Mouse (Mus musculus) small intestine, adult 2 months (tissue): Measurements from ENCODE around the gene Negr1. TPM values are rescaled to one million over a fixed set of nuclear protein-coding genes. Genes with fewer than 3 reads are reported as not detected.

Experiments used
- H3K27ac ChIP-seq: fragments of 200-500 bp; 2 replicates; pipeline ENCODE4 v1.5.1; 2012; ENCODE audit warnings: low read depth, low read length, control low read depth, inconsistent platforms; ENCODE audit not compliant: insufficient read depth
- H3K27me3 ChIP-seq: fragments of 200-500 bp; 2 replicates; pipeline ENCODE4 v1.6.1; 2012; ENCODE audit warnings: mild to moderate bottlenecking, moderate library complexity, low read length, inconsistent platforms; ENCODE audit not compliant: control insufficient read depth, insufficient read depth
- H3K36me3 ChIP-seq: fragments of 200-500 bp; 2 replicates; pipeline ENCODE4 v1.6.1; 2012; ENCODE audit warnings: mild to moderate bottlenecking, low read length, control low read depth, inconsistent platforms; ENCODE audit not compliant: control insufficient read depth, insufficient read depth
- H3K4me1 ChIP-seq: fragments of 200-500 bp; 2 replicates; pipeline ENCODE4 v1.6.1; 2012; ENCODE audit warnings: low read length, inconsistent platforms, mixed read lengths; ENCODE audit not compliant: control insufficient read depth, insufficient read depth, insufficient read length
- H3K4me3 ChIP-seq: fragments of 200-500 bp; 2 replicates; pipeline ENCODE4 v1.5.1; 2012; ENCODE audit warnings: low read depth, mild to moderate bottlenecking, control low read depth, inconsistent platforms, low read length, moderate library complexity
- CTCF ChIP-seq: fragments of 200-500 bp; IDR thresholded peaks from 2 replicates; pipeline ENCODE4 v1.5.1; 2012; ENCODE audit warnings: low read depth, mild to moderate bottlenecking, control low read depth, inconsistent platforms, low read length, moderate library complexity, mixed read lengths; ENCODE audit not compliant: insufficient replicate concordance, insufficient read length; ENCODE audit errors: extremely low read depth
- POLR2A ChIP-seq: fragments of 200-500 bp; IDR thresholded peaks from 2 replicates; pipeline ENCODE4 v1.6.1; 2012; ENCODE audit warnings: low read depth, mild to moderate bottlenecking, control low read depth, inconsistent platforms, low read length, moderate library complexity
- WGBS: fragments of 180-500 bp; shearing (Covaris S2); methylation state at CpG from one replicate; pipeline ENCODE4 v1.1.7; 2018; 5-methylcytosine and 5-hydroxymethylcytosine counted together
- polyA plus RNA-seq: library from polyadenylated mRNA; depleted of rRNA; stranded (reverse); fragments of >200 nt; gene quantifications from 2 replicates; pipeline ENCODE4 v1.2.3, GENCODE M21; 2012

Gene Negr1
- polyA plus RNA-seq, 1 experiment, result 0.35 TPM

DNA sequence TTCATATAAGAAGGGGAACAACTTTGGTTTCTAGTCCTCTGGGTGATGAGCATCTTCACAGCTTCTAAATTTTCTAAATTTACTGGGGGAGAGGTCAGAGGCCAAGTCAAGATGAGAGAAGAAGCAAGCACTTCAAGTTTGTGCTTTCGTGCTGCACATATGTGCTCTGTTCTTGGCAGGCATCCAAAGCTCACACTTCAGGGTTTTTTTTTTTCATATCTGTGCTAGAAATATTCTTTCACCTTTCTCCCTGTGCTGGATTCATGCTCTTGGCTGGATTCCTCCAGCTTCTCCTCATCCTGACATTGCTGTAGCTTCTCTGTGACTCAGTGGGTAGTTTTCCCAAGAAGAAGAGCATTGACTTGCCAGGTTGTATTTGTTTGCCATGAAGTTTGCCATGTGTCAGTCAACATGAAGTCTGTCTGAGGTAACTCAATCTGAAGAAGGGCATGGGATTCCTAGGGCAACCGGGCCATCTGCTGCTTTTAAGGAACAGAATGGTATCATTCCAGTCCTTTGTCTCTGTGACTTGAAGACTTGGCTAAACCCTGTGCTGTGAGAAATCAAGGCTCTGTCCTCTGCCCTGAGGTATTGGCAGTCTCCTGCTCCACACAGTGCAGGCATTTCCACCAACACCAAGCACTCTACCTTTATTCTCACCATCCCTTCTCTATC is 204.7 kb downstream of the Negr1 start:
- WGBS, result 53% methylated on average over 2 of the region's 2 CpGs
- H3K4me3 ChIP-seq, result no peak overlapping the region
- no peaks in the 10 kb centered on the region for H3K36me3 ChIP-seq
- no peaks in the 10 kb centered on the region for H3K4me1 ChIP-seq
- no peaks in the 10 kb centered on the region for H3K27me3 ChIP-seq
- no peak overlapping the region for H3K27ac ChIP-seq
- TF ChIP-seq CTCF (no peak), POLR2A (no peak)

- no peaks in the 10 kb centered on the region for H3K4me1 ChIP-seq
- no peak overlapping the region for H3K27ac ChIP-seq
- H3K36me3 ChIP-seq, result no peaks in the 10 kb centered on the region
- H3K4me3 ChIP-seq, result no peak overlapping the region
- no peaks in the 10 kb centered on the region for H3K27me3 ChIP-seq
- TF ChIP-seq CTCF, result no peak
- TF ChIP-seq POLR2A, result no peak
- WGBS, result 76% methylated on average over 2 of the region's 2 CpGs
Observed at GRCm38 (mm10) chr3:156771626-156772025, 210.0 kb downstream of the Negr1 start.

GRCm38 (mm10) chr3:156772057-156772456 is 210.5 kb downstream of the Negr1 start:
- H3K4me1 ChIP-seq, result no peaks in the 10 kb centered on the region
- no peak overlapping the region for H3K4me3 ChIP-seq
- H3K27me3 ChIP-seq, result no peaks in the 10 kb centered on the region
- WGBS, result 39% methylated on average over 1 of the region's 1 CpGs
- no peak overlapping the region for H3K27ac ChIP-seq
- TF ChIP-seq CTCF, result no peak
- TF ChIP-seq POLR2A, result no peak
- no peaks in the 10 kb centered on the region for H3K36me3 ChIP-seq

DNA sequence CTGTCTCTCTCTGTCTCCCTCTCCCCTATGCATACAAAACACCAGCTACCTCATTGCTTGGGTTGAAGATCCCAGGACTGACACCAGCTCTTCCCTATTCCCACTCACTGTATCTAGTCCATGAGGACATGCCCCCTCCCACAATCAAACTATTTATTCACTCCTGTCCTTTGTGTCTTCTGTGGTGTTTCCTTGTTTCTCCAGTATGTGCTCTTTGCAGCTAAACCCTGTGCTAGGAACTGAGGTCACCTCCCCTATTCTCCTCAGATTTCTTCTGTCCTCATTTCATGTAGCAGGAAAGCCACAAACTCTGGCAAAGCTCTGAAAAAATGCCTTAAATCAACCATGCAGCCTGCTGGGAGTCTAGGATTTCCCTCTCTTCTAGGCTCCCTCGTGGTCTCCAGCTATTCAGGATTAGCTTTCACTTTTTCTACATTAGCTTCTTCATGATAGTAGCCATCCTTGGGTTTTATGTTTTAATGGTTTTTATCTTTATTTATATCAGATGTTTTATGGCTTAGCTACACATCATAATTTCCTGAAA is 222.8 kb downstream of the Negr1 start:
- Histone ChIP-seq H3K27ac (no peak overlapping the region), H3K4me1 (no peaks in the 10 kb centered on the region), H3K4me3 (no peak overlapping the region), H3K27me3 (no peaks in the 10 kb centered on the region), H3K36me3 (no peaks in the 10 kb centered on the region)
- WGBS, result 19% methylated on average over 1 of the region's 1 CpGs
- TF ChIP-seq POLR2A, result no peak
- no peak for TF ChIP-seq CTCF

GRCm38 (mm10) chr3:156786355-156786754 is 224.8 kb downstream of the Negr1 start:
- no peak for TF ChIP-seq CTCF
- TF ChIP-seq POLR2A, result no peak
- WGBS, result 28% methylated on average over 1 of the region's 1 CpGs

GRCm38 (mm10) chr3:156791234-156791633 is 229.6 kb downstream of the Negr1 start:
- Histone ChIP-seq H3K4me1 (no peaks in the 10 kb centered on the region), H3K27me3 (no peaks in the 10 kb centered on the region), H3K27ac (no peak overlapping the region), H3K36me3 (no peaks in the 10 kb centered on the region), H3K4me3 (no peak overlapping the region)
- TF ChIP-seq CTCF (no peak), POLR2A (no peak)

More at GRCm38 (mm10) chr3:156786355-156786754, 224.8 kb downstream of the Negr1 start:
- no peak overlapping the region for H3K27ac ChIP-seq
- no peaks in the 10 kb centered on the region for H3K4me1 ChIP-seq
- H3K27me3 ChIP-seq, result no peaks in the 10 kb centered on the region
- H3K36me3 ChIP-seq, result no peaks in the 10 kb centered on the region
- no peak overlapping the region for H3K4me3 ChIP-seq

DNA sequence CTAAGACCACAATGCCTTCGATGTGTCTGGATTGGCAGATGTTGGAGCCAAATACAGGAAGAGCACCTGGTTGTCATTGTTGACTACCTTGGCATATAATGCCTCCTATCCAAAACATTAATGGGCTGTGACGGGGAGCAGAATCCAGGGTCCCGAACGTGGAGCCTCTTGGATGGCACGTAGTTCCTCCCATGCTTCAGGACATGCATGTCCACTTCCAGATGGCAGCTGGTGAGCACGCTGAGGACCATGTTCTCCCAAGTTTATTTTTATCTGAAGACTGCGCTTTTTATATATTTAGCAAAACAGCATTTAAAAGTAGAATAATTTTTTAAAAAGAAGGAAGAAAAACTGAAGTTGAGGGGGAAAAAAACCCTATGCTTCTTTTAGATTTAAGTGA is 231.1 kb downstream of the Negr1 start:
- Histone ChIP-seq H3K4me3 (no peak overlapping the region), H3K27me3 (no peaks in the 10 kb centered on the region), H3K4me1 (no peaks in the 10 kb centered on the region), H3K27ac (no peak overlapping the region), H3K36me3 (no peaks in the 10 kb centered on the region)
- WGBS, result 87% methylated on average over 7 of the region's 7 CpGs
- TF ChIP-seq CTCF (no peak), POLR2A (no peak)

DNA sequence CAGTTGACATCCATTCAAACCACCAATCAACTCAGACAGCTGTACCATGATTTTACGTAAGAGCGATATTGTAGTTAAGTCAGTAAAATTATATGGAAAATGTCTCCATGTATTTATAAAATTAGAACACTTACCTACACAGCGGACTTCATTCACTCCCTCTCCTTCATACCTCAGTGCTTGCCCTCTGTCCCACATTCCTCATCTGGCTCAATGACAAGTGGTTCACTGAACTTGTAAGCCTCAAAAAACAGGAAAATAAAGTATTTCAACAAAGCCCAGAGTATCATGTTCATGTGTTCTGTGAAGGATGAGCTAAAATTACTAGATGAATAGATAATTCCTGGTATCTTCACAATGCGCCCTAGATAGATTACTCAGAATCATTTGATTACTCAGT is 232.5 kb downstream of the Negr1 start:
- H3K4me1 ChIP-seq, result no peaks in the 10 kb centered on the region
- 87% methylated on average over 4 of the region's 4 CpGs for WGBS

More for the DNA sequence above, 232.5 kb downstream of the Negr1 start:
- no peaks in the 10 kb centered on the region for H3K27me3 ChIP-seq
- TF ChIP-seq CTCF (no peak), POLR2A (no peak)
- no peaks in the 10 kb centered on the region for H3K36me3 ChIP-seq
- H3K27ac ChIP-seq, result no peak overlapping the region
- H3K4me3 ChIP-seq, result no peak overlapping the region
